Mouse (Mus musculus) brain, embryonic 18.5 days (tissue): Measurements from ENCODE around the gene Zbtb7b.

Source experiments
- DNase-seq: peaks from one replicate; pipeline ENCODE4 v3.0.0-alpha.2; 2012; ENCODE audit warnings: low read depth, low spot score

The Zbtb7b gene

DNA sequence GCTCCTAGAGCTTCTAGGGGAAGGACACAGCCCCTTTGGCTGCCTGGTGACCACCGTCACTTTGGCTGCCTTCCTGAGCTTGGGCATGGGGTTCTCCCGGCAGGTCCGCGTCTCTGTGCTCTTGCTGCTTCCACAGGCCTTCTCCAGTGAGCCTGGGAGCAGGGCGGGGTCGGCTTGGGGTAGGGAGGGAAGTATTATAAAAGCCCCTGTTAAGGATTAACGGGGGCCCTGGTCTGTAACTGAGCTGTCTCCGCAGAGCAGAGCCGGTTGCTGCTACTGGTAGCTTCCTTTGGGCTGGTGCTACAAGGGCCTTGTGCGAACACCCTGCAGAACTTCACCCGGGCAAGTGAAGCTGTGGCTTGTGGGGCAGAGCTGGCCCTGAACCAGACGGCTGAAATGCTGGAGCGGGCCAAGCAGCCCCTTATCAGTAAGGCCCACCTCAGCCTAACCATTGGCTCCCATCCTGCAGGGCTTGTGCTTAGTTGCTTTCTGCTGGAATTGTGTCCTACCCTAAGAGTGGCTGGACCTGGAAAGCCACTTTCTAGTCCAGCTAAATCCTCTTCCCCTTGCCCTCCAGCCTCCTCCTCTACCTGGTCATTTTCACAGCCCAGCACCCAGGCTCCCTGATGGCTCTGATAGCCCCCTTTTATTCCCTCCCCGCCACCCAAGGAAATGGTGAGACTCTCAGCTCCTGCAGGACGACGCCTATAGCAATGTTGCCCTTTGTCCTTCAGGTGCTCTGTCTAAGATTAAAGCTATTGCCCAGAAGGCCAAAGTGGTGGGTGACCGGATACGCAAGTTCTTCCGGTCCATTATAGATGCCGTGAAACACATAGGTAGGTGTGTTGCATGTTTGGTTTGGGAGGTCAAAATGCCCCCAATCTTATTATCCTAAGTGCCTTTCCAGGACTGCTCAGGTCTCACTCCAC lies 28.8 kb downstream of the Zbtb7b start:
- no peak for DNase-seq

DNA sequence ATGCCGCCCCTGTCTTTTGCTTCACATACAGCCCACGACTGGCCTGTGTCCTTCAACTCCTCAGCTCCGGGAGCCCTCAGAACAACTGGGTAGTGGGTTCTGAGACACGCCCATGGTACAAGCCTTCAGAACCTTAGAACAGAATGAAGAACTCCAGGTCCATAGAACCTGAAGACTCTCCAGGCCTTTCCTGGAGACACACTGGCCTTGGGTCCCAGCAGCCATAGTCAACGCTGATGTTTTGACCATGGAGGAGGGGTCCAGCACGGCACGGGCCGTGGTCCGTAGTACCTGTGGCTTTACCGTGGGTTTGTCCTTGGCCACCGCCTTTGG lies 29.5 kb downstream of the Zbtb7b start, which contains the start of gene Dcst1:
Dcst1 (minus strand) TSS at position 101 of the 333 bp plus-strand sequence.
- no peak for DNase-seq

DNA sequence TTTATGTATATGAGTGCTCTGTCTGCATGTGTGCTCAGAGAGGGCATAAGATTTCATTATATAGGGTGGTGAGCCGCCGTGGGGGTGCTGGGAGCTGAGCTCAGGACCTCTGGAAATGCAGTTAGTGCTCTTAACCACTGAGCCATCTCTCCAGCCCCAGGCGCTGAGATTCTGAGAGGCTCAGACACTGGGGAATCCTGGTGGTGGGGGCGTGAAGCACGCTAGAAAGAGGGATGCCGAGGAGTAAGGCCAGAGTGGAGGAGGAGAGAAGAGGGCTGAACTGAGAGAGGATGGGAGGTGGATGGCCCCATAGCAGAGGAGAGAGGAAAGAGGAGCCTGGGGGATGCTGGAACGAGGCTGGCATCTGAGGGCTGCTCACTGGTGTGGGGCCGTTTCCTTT lies 29.9 kb downstream of the Zbtb7b start:
- no peak for DNase-seq

DNA sequence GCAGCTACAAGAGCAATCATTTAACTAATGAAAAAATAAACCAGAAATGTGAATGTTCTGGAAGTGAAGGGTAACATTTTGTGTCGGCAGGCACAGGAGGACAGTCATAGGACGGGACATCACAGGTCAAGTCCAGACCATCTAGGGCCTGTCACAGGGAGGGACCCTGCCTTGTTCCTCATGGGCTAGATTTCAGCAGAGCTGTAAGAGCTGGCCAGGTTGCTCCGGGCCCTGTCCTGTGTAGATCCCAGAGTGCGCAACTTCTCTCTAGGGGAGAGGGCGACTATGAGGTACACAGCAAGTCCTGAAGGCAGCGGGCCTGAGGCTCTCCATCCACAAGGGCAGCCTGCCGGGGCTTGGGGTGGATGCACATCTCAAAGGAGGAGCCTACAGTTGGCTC lies 32.9 kb downstream of the Zbtb7b start, which contains the start of gene Dcst2:
Dcst2 (plus strand) TSS at position 301 of the 400 bp plus-strand sequence.
- no peak for DNase-seq

DNA sequence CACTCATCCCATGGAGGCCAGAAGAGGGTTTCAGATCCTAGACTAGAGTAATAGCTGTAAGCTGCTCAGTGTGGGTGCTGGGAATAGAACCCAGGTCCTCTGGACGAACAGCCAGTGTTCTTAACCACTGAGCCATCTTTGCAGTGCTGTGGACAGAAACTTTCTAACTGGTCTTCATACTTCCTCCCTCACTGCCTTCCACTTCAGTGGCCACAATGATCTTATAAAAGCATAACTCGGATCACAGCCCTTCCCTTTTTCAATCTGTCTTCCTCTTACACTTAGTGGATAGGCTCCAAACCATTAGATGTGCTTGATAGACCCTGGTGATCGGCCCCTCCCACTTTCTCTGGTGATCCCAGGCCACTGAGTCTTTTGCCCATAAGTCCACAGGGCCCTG lies 34.3 kb downstream of the Zbtb7b start:
- DNase-seq: no peak

DNA sequence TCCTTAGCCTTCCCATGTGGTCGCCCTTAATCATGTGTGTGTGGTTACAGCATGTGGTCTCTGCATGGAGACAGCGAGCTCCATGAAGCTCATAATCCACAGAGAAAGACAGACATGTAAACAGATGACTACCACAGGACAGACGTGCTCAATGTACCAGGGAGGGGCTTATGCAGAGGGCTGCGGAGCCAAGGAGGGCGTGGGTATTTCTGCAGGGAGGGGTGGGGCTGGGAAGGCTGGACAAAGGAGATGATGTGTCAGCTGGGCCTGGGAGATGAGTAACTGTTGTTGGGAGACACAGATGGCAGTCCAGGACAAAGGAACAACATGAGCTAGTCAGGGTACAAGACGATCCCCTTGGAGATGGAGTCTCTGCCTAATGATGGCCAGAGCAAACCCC lies 34.9 kb downstream of the Zbtb7b start:
- no peak for DNase-seq

DNA sequence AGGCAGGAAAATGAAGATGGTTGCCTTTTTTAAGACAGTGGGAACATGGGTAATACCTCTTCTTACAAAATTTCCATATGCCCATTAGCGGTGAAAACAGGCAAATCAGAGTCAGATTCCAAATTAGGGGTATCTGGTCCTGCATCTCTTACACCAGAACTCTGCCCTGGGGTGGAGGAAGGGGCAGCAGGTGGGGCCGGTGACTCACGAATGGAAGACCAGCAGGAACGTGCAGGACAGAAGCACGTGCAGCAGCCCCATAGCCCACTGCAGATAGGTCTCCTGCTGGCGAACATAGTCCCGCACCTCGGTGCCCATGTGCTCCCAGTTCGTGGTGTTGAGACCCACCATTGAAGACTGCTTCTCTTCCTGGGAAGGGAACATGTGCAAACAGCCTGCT lies 38.5 kb downstream of the Zbtb7b start:
- DNase-seq: no peak

DNA sequence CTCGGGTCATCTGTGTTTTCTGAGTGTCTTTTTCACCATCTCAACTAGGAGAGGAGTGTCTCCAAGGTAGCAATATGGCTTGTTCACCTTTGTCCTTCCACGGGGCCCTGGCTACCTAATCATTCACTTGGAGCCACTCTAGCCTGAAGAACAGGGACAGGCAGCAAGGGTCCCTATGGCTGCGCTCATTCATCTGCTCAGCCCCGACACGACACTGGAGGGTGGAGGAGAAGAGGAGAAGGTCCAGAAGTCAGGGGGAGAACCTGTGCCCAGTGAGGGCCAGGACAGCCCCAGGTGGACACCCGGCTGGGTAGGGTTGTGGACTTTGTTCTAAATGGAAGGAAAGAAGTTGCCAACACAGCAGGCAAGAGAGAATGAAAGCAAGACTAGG lies 39.1 kb downstream of the Zbtb7b start:
- no peak for DNase-seq

DNA sequence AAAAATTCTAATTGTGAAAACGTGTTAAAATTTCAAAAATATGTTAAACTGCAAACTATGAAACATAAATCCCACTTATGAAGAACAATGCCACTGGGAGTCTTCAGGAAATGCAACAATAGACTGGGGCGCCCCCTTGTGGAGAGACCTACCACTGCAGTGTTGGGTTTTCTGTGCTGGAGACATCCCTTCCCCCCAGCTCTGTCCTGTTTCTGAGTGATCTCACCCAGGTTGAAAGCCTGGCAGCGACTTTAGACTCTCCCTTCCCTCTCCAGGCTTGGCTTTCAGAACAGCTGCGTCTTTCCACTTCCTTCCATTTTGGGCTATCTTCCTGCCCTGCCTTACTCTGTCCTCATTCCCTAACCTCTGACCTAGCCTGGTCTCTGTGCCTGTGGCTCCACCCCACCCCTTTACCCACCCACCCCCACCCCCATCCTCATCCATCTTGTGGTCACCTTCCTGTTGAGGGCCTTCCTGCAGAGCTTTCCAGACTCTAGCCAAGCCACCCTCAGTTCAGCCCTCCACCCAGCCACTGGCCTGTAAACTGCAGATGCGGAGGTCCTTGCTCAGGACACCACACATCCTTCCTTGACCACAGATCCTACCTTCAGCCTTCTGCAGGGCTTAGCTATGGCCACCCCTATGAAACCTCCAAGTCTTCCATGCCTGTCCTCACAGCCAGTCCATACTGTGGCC lies 39.6 kb downstream of the Zbtb7b start:
- no peak for DNase-seq

DNA sequence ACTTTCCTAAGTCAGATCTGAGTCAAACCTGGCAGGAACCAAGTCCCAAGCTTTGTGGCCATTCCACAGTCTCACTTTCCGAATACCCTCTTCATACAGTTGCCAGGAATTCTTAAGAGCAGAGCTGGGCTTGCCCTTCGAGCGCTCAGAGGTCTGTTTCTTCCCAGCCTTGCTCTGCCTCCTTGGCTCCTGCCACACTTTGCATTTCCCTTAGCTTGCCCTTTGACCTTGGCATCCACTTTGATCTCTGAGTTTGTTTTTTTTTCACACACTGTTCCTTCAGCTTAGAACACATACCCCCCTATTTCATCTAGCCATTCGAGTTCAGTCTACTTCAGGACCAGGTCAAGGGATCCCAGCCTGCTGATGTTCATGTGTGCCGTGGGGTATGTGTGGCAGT lies 43.3 kb downstream of the Zbtb7b start:
- no peak for DNase-seq

DNA sequence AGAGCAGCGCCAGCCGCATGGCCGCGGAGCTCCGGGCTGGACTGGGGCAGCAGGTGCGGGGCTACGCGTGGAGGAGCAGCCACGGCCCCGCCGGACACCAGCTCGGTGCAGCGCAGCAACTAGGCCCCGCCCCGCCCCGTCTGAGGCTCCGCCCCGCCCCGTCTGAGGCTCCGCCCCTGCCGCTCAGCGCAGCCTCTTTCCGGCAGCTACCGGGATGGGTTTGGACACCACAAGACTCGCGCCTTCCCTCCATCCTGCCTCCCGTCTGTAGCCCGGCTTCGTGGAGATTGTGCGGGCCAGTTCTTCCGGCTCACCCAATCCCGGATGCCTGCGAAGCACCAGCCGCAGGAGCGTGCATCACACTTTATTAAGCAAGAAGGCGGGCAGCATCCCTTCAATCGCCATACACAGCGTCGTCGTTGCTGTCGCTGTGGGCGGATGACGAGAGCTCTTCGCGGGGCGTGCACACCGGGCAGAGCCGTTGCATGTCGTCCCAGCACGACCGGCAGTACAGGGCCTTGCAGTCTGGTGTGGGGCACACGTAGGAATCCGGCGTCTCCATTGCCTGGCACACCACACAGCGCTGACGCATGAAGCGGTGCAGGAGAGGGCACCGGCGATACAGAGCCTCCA lies 44.6 kb downstream of the Zbtb7b start, which contains the start of gene Adam15:
Adam15 (minus strand) TSS at position 128 of the 633 bp plus-strand sequence.
- no peak for DNase-seq

DNA sequence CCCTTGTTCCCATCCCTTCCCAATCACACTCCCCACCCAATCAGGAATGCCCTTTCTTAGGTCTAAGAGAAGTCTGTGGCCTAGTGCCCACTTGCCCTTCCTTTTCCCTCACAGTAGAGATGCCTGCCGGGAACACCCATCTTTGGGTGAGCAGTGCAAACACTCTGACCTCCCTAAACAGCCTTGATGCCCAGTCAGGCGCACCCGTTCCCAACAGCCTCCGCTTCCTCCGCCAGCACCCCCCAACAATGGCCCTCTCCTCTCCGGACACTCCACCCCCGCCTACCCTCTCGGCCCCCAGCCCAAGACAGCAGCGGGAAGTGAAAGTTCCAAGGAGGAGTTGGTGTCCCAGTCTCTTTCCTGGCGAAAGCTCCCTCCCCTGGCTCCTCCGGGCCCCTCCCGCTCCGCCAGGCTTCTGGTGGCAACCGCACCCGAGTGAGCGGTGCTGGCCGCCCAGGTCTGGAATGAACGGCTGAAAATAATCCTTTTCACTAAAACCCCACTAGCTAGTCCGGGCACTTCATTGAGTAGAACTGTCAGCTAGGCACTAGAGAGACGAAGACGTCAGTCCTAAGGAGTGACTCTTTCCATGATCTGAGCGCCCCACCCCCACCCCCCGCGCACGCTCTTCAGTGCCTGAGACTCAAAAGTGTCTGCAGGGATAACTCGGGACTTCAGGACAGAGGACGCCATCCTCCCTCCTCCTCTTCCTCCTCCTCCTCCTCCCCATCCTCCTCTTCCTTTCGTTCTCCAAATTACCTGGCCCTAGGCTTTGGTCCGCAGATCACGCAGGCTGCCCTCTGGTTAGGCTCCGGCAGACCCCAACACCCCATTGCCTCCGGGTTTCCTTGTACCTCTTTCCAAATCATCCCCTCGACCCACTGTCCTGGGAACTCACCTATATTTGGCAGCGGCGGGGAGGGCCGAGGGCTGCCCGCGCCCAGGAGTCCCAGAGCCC lies 45.4 kb downstream of the Zbtb7b start:
- DNase-seq: no peak

DNA sequence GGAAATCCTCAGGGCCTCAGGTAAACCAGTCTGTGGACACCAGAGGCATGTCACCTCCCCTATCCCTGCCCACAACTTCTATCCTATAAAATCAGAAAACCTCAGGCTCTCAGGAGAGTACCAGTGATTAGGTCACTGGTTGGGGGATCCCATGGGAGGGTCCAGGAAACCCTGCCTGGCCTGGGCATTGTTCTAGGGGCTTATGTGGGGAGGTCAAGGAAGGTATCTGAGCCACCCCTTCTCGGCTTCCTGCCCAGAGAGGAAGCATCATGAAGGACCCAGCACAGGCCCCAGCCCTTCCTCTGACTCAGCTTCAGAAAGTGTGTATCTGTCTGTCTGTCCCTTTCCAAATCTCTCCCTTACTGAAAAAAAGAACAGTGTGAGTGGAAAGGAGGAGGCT lies 46.7 kb downstream of the Zbtb7b start:
- DNase-seq: no peak

DNA sequence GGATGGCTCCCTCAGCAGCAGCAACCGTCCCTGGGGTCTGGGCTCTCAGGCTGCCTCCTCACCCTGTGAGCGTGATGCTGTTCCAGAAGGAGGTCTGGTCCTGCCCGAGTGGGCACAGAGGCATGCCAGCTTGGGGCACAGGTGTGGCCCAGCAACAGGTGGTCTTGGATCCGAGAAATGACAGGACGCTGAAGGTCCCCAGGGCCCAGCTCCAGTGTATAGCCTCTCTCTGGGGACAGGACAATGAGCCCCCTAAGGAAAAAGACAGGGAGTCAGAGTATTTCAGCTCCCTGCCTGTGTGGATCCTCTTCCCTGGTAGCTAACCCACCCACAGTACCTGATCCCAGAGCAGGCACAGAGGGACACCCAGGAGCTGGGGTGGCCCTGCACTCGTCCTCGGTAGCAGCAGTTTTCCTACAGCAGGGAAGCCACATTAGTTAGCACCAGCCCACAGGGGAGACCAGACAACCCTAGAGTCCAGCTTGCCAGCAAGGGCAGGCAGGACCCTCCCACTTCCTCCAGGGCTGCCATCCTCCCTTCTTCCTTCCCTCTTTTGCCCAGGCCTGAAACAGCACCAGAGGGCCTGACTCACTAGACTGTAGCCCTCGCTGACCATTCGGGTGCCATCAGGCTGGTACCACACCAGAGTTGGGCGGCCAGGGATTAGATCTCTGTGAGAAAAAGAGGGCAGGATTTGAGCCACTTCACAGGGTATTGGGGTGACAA lies 47.6 kb downstream of the Zbtb7b start:
- no peak for DNase-seq

DNA sequence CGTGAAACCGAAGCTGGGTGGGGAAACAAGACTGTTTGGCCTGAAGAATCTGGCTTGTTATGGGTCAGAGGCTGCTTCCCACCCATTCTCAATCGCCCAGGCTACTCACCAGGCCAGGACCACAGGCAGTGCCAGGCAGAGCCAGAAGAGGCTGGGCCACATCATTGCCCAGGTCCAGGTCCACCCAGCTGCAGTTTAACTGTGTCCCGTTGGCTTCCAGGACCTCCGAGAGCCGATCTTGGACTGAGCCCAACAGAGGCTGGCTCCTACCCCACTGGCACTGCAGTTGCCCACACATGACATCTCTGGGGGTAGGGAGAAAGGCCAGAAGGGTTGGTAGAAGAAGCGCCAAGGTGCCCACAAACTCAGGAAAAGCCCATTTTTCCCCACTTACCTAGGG lies 51.3 kb downstream of the Zbtb7b start:
- no peak for DNase-seq

DNA sequence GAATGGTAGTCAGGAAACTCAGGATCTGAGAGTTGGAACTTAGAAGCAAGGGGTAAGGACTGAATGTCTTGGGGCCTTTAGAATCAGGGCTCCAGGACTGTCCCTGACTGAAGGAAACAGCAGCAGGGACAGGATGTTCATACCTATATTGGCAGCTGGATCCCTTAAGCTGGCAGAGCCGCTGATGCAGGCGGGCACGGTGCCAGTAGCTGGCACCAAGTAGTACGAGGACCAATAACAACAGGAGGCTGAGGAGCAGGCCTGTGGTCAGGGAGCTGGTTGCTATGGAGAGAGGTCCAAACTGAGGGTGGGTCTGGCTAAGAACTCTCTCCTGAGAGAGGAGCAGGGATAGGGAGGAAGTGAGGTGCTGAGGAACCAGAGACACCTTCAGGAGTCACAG lies 52.8 kb downstream of the Zbtb7b start:
- no peak for DNase-seq

DNA sequence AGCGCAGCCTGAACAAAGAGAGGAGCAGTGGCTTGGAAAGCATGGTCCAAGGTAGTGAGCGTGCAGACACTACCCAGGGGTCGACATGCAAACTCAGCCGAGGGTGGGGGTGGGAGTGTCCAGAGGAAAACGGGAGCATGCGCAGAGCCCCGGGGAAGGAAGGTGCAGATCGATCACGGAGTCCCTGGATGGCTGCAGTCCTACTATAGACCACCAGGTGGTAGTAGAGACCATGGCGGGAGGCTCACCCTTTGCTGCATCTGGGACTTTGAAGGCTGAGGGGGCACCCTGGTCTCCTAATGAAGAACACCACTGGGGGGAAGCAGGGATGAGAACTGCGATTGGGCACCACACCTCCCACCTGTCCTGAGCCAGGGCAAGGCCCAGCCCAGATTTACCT lies 54.1 kb downstream of the Zbtb7b start:
- no peak for DNase-seq

DNA sequence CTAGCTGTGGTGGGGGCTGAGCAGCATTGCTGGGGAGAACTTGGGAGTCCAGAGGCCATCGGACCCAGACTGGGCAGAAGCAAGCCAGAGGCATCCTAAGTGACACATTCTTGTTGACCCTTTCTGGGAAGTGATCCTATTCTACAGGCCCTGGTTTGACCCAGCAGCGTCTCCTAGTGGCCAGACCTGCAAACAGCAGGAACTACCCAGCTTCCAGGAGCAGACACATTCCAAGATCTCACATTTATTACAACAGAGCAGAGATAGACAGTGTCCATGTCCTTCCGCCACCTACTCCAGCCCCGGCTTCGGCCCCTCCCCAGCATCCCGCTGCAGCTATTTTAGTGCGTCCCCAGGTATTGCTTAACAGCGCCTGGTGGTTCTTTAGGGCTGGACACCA lies 55.2 kb downstream of the Zbtb7b start:
- no peak for DNase-seq

DNA sequence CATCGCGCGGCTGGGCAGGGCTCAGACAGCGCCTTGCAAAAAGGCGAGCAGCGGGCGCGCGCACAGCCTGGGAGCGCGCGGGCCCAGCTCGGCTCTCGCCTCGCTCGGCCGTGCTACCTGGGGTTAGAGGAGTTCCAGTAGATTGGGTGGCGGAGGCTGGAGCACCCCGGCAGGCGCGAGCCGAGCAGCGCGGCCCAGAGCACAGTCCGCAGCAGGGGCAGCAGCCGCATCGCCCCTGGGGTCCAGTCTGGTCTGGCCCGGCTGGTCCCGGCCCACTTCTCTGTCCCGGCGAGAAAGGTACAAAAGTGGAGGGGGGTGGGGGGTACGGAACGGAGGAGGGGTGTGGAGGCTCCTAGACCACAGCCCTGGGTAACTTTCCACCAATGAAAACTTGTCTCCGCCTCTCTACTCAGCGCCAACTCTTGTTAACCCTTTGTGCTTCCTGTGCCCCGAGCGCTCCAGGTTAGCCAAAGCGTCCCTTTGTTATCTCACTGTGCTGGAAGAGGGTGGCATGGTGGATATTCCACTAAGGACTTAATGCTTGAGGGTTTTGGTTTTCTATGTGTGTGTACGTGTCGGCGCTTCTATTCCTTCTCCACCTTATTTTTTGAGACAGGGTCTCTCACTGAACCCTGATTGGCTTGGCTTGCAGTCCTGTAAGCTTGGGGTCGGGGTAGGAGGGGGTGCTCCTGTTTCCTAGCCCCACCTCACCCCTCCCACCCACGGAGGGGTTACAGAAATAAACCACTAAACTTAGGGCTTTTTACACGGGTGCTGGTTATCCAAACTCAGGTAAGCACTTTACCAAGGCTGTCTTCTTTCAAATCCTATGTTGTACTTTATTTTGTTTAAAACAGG lies 56.6 kb downstream of the Zbtb7b start, which contains the start of gene Efna4:
Efna4 (minus strand) TSS at position 308 of the 858 bp plus-strand sequence.
- no peak for DNase-seq
